12 mouse cellular contexts compared by ENCODE assay signal in genomic region chr19:7438295-7438694, GRCm38 (mm10).
"Had no signal": no experiment of that assay in that cellular context is flagged by ENCODE, and none has a peak within 500 bp of the region (broad histone marks: within the 10 kb centered on the region; RNA-seq: fewer than 3 reads in every experiment).

No protein-coding gene starts in this region.

- ATAC-seq: hindbrain, postnatal 0 days; intestine, embryonic 16.5 days; liver, embryonic 12.5 days had no signal

- DNase-seq: gastrocnemius, postnatal 14 days; gastrocnemius, postnatal 36 days; heart, adult 18-20 months; heart, postnatal 10 days; kidney, adult 11 months; kidney, adult 2 months; kidney, adult 9 months; kidney, postnatal 14 days; kidney, postnatal 4 days had no signal
